10 mouse cellular contexts compared by ENCODE assay signal in the genomic region with DNA sequence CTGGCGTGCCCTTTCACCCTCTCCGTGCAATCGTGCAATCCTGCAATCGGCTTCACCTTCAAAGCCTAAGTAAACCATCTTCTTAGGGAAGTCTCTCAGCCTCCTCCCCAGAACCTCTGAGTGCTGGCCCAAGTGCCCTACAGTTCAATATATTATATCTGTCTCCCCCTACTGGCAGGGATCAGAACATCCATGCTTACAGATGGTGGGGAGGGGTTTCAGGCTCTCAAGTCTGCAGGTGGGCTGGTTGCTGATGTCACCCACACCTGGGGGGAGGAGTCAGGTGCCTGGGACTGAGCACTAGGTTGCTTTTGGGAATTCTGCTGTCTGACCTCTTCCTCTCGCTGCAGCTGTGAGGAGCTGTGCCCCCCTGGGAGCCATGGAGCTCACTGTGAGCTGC.
DNase-seq lines count a peak whose midpoint lies in the region; ATAC-seq and TF ChIP-seq lines count a peak whose summit lies in the region.
"Had no signal": no experiment of that assay in that cellular context is flagged by ENCODE, and none has a peak within 500 bp of the region (broad histone marks: within the 10 kb centered on the region; RNA-seq: fewer than 3 reads in every experiment).

No protein-coding gene starts in this region.

- no peaks in the 10 kb centered on the region for H3K9me3 ChIP-seq in liver, embryonic 11.5 days (ENCODE audit: control insufficient read depth, low read length)
- no peaks in the 10 kb centered on the region for H3K9me3 ChIP-seq in hindbrain, embryonic 12.5 days (replicated peaks)
- H3K9me3 ChIP-seq: heart, embryonic 15.5 days; neural tube, embryonic 13.5 days had no signal

- H3K4me2 ChIP-seq in liver, embryonic 11.5 days, result no peak overlapping the region
- no peak overlapping the region for H3K4me2 ChIP-seq in hindbrain, embryonic 12.5 days (replicated peaks)
- H3K4me2 ChIP-seq: heart, embryonic 15.5 days; neural tube, embryonic 13.5 days had no signal

- TF ChIP-seq POLR2A in liver, adult 2 months (IDR thresholded peaks at IDR 0.05; ENCODE audit: extremely low read depth, insufficient read depth, low read length), result no peak
- no peak for TF ChIP-seq POLR2A in cortical plate, adult 2 months (IDR thresholded peaks at IDR 0.05; ENCODE audit: extremely low read depth, insufficient read depth, low read length)

- DNase-seq in liver, adult 2 months (ENCODE audit: extremely low read depth, low read depth, low spot score), result peak; percentile 35
- no peak for DNase-seq in liver, embryonic 11.5 days (ENCODE audit: low spot score)
- peak; percentile 50 for DNase-seq in adipocyte (ENCODE audit: low spot score)
- peak; percentile 57 to 67 for DNase-seq in left cerebral cortex, postnatal 25 days (ENCODE audit: low spot score in 2 of 2)
- DNase-seq in right cerebral cortex, adult 2 months (ENCODE audit: low spot score in 2 of 2), result peak; percentile 55 to 64
- no peak for DNase-seq in Muller cell, postnatal 12 days (ENCODE audit: inconsistent ontology term)

- no peaks in the 10 kb centered on the region; the same call in 1 of the 2 replicates for H3K4me1 ChIP-seq in liver, adult 2 months (ENCODE audit: control insufficient read depth, insufficient read depth, low read length)
- peaks cover 4% of the 10 kb centered on the region for H3K4me1 ChIP-seq in liver, embryonic 11.5 days (replicated peaks; ENCODE audit: control insufficient read depth, insufficient read depth, low read length)
- peaks cover 3% of the 10 kb centered on the region for H3K4me1 ChIP-seq in cortical plate, adult 2 months (ENCODE audit: control insufficient read depth, insufficient read depth, low read length)
- peaks cover 29% of the 10 kb centered on the region for H3K4me1 ChIP-seq in hindbrain, embryonic 12.5 days

- H3K4me3 ChIP-seq in liver, adult 2 months (ENCODE audit: insufficient read depth, low read depth, low read length), result no peak overlapping the region
- no peak overlapping the region for H3K4me3 ChIP-seq in liver, embryonic 11.5 days (ENCODE audit: low read depth, low read length)
- no peak overlapping the region for H3K4me3 ChIP-seq in cortical plate, adult 2 months (ENCODE audit: insufficient read depth, low read length)
- H3K4me3 ChIP-seq in hindbrain, embryonic 12.5 days, result no peak overlapping the region
- H3K4me3 ChIP-seq: heart, embryonic 15.5 days; neural tube, embryonic 13.5 days had no signal

- ATAC-seq in liver, embryonic 11.5 days (replicated peaks; ENCODE audit: low FRiP score), result no peak
- ATAC-seq in hindbrain, embryonic 12.5 days (ENCODE audit: low FRiP score), result 0 out of 2 replicates have a peak, but pooled peaks have one; percentile 43

- no peak overlapping the region for H3K27ac ChIP-seq in liver, adult 2 months (replicated peaks; ENCODE audit: insufficient read depth, low read depth, low read length)
- H3K27ac ChIP-seq in liver, embryonic 11.5 days (ENCODE audit: low read depth, low read length), result no peak overlapping the region
- H3K27ac ChIP-seq in cortical plate, adult 2 months (ENCODE audit: insufficient read depth, low read length), result no peak overlapping the region
- H3K27ac ChIP-seq in hindbrain, embryonic 12.5 days, result no peak overlapping the region
- H3K27ac ChIP-seq: heart, embryonic 15.5 days; neural tube, embryonic 13.5 days had no signal

- H3K27me3 ChIP-seq in liver, adult 2 months (ENCODE audit: control insufficient read depth, insufficient read depth, low read length), result no peaks in the 10 kb centered on the region
- peaks cover 22% of the 10 kb centered on the region for H3K27me3 ChIP-seq in liver, embryonic 11.5 days (replicated peaks; ENCODE audit: control insufficient read depth, insufficient read depth, low read length)
- peaks cover 31% of the 10 kb centered on the region; the same call in 1 of the 2 replicates for H3K27me3 ChIP-seq in hindbrain, embryonic 12.5 days

- H3K36me3 ChIP-seq in liver, adult 2 months (ENCODE audit: control insufficient read depth, insufficient read depth, low read length), result no peaks in the 10 kb centered on the region
- no peaks in the 10 kb centered on the region for H3K36me3 ChIP-seq in liver, embryonic 11.5 days (ENCODE audit: control insufficient read depth, insufficient read depth, low read length)
- H3K36me3 ChIP-seq in hindbrain, embryonic 12.5 days, result no peaks in the 10 kb centered on the region
- H3K36me3 ChIP-seq: heart, embryonic 15.5 days; neural tube, embryonic 13.5 days had no signal

- no peak overlapping the region for H3K9ac ChIP-seq in liver, adult 2 months (ENCODE audit: low read depth, low read length)
- no peak overlapping the region for H3K9ac ChIP-seq in liver, embryonic 11.5 days (ENCODE audit: low read depth, low read length)
- no peak overlapping the region for H3K9ac ChIP-seq in hindbrain, embryonic 12.5 days
- H3K9ac ChIP-seq: heart, embryonic 15.5 days; neural tube, embryonic 13.5 days had no signal

- no peaks in the 10 kb centered on the region for H3K79me2 ChIP-seq in liver, adult 2 months (ENCODE audit: control insufficient read depth, insufficient read depth, low read length)

- TF ChIP-seq CTCF in liver, adult 2 months (IDR thresholded peaks at IDR 0.05; ENCODE audit: low read depth, low read length), result peak; percentile 60
- peak; percentile 77 for TF ChIP-seq CTCF in cortical plate, adult 2 months (IDR thresholded peaks at IDR 0.05; ENCODE audit: extremely low read depth, insufficient read depth, low read length)

- intact Hi-C loops in left cerebral cortex, postnatal 25 days (cut with DNase I), result loop anchor here (2.0 kb wide), 1 partner anchor 293 kb away; no protein-coding TSS in a partner anchor

- WGBS in liver, adult 2 months, result 8% methylated on average over 5 of the region's 5 CpGs
- WGBS in liver, embryonic 11.5 days, result 12% methylated on average over 5 of the region's 5 CpGs
- WGBS in hindbrain, embryonic 12.5 days, result 14% methylated on average over 5 of the region's 5 CpGs

Comparison
In these comparisons a context has a peak if more than half of its experiments do, and no peak if none do; other contexts are left out.
1. DNase-seq: peak in liver, adult 2 months (single experiment), adipocyte (single experiment), left cerebral cortex, postnatal 25 days (2 of 2) and right cerebral cortex, adult 2 months (2 of 2); none in liver, embryonic 11.5 days (single experiment) and Muller cell, postnatal 12 days (single experiment).